Mouse (Mus musculus) urinary bladder, postnatal 36 days (tissue): ENCODE results near the gene Gal3st4.

Experiments used
- DNase-seq, 2 experiments: peaks; one replicate each; pipeline ENCODE4 v3.0.0; 2022; ENCODE audit warnings: low spot score in 2 of 2, mixed read lengths in 1 of 2

Gene Gal3st4

GRCm38 (mm10) chr5:138272409-138272923, at the start of gene Gal3st4:
Gene Gal3st4, minus strand, starts transcription at chr5:138272840.
- peak in 1 of 2 experiments; percentile 55 for DNase-seq

DNA sequence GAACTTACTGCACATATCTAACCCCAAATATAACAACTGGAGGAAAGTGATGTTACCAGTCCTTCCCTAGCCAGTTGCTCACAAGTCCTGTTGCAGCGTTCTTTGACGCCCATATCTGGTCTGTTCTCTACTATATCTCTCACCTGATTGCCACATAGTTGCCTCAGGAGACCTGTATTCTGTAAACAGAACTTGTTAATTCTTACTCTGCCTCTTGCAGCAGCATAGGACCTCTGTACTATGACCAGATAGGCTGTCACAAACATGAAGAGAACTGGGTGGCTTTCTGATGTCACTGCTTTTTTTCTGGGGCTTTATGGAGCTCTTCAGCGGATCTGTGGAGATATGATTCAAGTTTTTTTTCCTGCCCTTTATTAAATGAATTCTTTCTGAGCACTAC, 40.2 kb upstream of the Gal3st4 start:
- DNase-seq: no peak

DNA sequence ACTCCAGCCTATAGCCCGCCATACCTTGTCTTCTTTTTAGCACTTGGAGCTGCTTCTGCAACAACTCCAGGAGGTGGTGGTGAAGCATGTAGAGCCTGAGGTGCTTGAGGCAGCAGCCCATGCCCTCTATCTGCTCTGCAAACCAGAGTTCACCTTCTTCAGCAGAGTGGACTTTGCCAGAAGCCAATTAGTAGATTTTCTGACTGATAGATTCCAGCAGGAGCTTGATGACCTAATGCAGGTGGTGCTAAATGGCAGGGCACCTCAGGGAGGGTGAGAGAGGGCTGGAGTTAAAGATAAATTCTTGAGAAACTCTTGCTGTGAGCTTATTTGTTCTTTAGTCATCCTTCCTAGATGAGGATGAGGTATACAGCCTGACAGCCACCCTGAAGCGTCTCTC, 27.0 kb upstream of the Gal3st4 start:
- DNase-seq: no peak

GRCm38 (mm10) chr5:138294158-138294557, 21.5 kb upstream of the Gal3st4 start:
- no peak for DNase-seq

DNA sequence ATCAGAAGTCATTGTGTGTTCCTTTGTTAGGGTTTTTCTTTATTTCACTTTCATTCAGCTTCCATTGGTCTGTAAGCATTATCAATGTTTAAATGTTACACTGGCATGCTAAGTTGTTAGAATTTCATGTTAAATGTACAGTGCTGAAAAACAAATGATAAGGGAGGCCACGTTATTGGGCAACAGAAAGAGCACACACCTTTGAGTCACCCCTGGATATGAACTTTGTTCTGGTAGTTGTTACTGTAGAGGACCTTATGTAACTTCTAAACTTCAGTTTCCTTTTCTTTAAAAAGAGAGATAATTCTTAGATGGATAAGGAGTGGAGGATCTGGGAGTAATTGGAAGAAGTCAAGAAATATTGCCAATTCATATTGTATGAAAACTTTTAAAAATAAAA, 19.0 kb upstream of the Gal3st4 start:
- DNase-seq: no peak

DNA sequence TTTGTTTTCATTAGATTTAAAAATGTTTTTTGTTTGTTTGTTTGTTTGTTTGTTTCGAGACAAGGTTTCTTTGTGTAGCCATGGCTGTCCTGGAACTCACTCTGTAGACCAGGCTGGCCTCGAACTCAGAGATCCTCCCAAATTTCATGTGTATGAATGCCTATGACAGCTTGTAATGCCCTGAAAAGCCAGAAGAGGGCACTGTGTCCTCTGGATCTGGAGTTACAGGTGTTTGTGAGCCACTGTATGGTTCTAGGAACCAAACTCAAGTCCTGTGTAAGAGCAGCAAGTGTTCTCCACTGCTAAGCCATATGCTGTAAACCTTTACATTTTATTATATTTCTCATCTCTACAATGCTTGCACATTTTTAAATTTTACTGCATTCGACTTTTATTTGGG, 15.2 kb upstream of the Gal3st4 start:
- DNase-seq: no peak

GRCm38 (mm10) chr5:138283540-138283939, 10.9 kb upstream of the Gal3st4 start:
- DNase-seq: no peak

- DNase-seq: no peak
These were observed 9.2 kb upstream of the Gal3st4 start for GRCm38 (mm10) chr5:138281798-138282197.

DNA sequence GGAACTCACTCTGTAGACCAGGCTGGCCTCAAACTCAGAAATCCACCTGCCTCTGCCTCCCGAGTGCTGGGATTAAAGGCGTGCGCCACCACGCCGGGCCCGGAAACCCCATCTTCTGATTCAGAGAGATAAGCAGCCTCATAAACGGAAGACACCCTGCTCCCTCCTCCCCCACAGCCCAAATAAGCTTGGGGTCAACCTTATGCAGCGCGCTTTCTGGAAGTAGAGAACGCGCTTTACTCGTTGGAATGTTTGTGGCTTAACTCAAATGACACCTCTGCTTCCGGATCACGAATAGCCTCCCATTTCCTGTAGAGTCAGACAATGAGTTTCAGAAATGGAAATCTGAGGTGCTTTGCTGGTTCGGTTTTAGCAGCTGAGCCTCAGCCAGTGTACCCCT, 8.2 kb upstream of the Gal3st4 start:
- DNase-seq: no peak

- DNase-seq: no peak
These were observed 7.8 kb upstream of the Gal3st4 start for GRCm38 (mm10) chr5:138280425-138280768.

DNA sequence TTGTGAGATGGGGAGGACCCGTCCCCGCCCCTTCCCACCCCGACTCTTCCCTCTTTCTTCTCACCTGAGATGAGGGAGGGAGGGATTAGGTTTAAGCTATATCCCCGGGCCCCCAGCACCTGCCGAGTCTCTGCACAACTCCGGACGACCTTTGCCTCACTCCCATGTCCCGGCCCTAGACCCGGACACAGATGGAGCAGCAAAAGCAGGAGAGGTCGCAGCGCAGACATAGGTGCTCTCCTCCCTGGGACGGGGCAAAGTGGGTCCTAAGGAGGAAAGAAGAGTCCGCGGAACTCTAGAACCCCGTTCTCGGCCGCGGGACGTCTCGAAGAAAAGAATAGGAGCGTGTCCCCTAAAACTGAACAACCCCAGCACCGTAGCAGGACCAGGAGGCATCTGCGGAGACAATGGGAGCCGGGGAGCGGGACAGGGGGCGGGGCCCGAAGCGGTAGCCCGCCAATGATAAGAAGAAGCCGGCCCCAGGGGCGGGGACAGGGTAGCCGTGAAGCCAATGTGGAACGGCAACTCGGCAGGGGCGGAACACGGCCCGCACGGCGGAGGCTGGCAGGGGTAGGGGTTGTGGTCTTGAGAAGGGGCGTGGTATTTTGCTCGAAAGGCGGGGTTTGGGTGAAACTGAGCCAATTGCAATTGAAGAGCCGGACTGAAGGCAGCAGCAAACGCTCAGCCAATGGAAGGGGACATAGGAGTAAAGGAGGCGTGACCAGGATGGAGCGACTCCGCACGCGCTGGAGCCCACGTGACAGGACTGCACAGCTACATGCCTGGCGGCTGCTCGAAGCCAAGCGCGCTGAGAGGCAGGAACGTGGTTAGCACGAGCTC, 7.2 kb upstream of the Gal3st4 start, which contains the start of the genes Gm43720, Gpc2 and Stag3:
Gm43720 (minus strand) TSS at position 374 of the 840 bp plus-strand sequence.
Gpc2 (minus strand) TSS at position 421 of the 840 bp plus-strand sequence.
Stag3 (plus strand) TSS at position 656 of the 840 bp plus-strand sequence.
- DNase-seq: peak; percentile 79 to 84

- DNase-seq: no peak
These were observed 5.4 kb upstream of the Gal3st4 start for GRCm38 (mm10) chr5:138277994-138278393.

- DNase-seq: no peak
These were observed 2.8 kb upstream of the Gal3st4 start for GRCm38 (mm10) chr5:138275216-138276050.

- DNase-seq: no peak
These were observed 1.5 kb upstream of the Gal3st4 start for GRCm38 (mm10) chr5:138274186-138274585.

GRCm38 (mm10) chr5:138271232-138271631, 1.4 kb downstream of the Gal3st4 start:
- DNase-seq: no peak

GRCm38 (mm10) chr5:138268980-138269379, 3.7 kb downstream of the Gal3st4 start:
- DNase-seq: no peak

GRCm38 (mm10) chr5:138267114-138267513, 5.5 kb downstream of the Gal3st4 start:
- no peak for DNase-seq

DNA sequence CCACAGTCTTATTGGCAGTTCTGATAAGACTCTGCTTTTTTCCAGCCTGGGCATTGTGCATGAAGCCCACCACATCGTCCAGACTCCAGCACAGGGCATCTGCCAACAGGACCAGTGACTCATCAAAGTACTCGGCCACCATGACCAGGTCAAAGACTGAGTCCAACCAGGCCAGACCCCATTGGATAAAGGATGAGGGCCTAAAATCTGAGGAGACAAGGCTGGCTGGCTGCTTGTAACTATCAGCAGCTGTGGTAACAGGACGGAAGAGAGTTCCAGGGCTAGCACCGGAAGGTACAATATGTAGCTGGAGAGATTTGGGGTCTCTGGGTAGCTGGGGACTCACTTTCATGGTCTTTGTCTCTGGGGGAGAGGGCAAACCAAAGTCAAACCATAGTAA, 6.9 kb downstream of the Gal3st4 start:
- no peak for DNase-seq

GRCm38 (mm10) chr5:138264207-138264578, 8.4 kb downstream of the Gal3st4 start:
- no peak for DNase-seq

- DNase-seq: peak; percentile 88 to 93
These were observed 9.1 kb downstream of the Gal3st4 start, which contains the start of gene BC037034 for GRCm38 (mm10) chr5:138263260-138264206. Gene BC037034, minus strand, starts transcription at chr5:138264033.

GRCm38 (mm10) chr5:138262582-138263240, 9.9 kb downstream of the Gal3st4 start:
- no peak for DNase-seq
